Comparison of ENCODE assay signal across 9 mouse cellular contexts in genomic region chr17:56474311-56474830, GRCm38 (mm10). TPM values are rescaled to one million over a fixed set of nuclear protein-coding genes. Genes with fewer than 3 reads are reported as not detected.
DNase-seq lines count a peak whose midpoint lies in the region; ATAC-seq and TF ChIP-seq lines count a peak whose summit lies in the region.
"Had no signal": no experiment of that assay in that cellular context is flagged by ENCODE, and none has a peak within 500 bp of the region (broad histone marks: within the 10 kb centered on the region; RNA-seq: fewer than 3 reads in every experiment).

No protein-coding gene starts in this region.

- H3K4me2 ChIP-seq in embryonic facial prominence, embryonic 11.5 days (ENCODE audit: low read depth, low read length): peak overlapping the region; percentile 99
- peak overlapping the region; percentile 99 for H3K4me2 ChIP-seq in hindbrain, embryonic 13.5 days
- H3K4me2 ChIP-seq in midbrain, embryonic 15.5 days: peak overlapping the region; percentile 95

- intact Hi-C loops in left cerebral cortex, postnatal 36 days (cut with DNase I): loop anchor here (2.0 kb wide), 1 partner anchor 48 kb away; no protein-coding TSS in a partner anchor

- peak overlapping the region; percentile 94 for H3K9ac ChIP-seq in embryonic facial prominence, embryonic 11.5 days (replicated peaks; ENCODE audit: low read length)
- peak overlapping the region; percentile 99 for H3K9ac ChIP-seq in hindbrain, embryonic 13.5 days
- H3K9ac ChIP-seq in midbrain, embryonic 15.5 days: peak overlapping the region; percentile 93

- no peak for DNase-seq in layer of hippocampus, adult 2 months (ENCODE audit: low spot score in 2 of 2)
- DNase-seq in layer of hippocampus, postnatal 14 days (ENCODE audit: low spot score in 2 of 2): no peak
- no peak for DNase-seq in embryonic facial prominence, embryonic 11.5 days (ENCODE audit: low spot score)
- DNase-seq in left cerebral cortex, postnatal 36 days (ENCODE audit: low spot score in 2 of 2): no peak
- no peak for DNase-seq in adipocyte (ENCODE audit: low spot score)
- DNase-seq in retina, postnatal 1 day: no peak

- peak overlapping the region; percentile 87 for H3K4me3 ChIP-seq in layer of hippocampus, adult 2 months
- peak overlapping the region; percentile 83 for H3K4me3 ChIP-seq in embryonic facial prominence, embryonic 11.5 days (ENCODE audit: low read depth, low read length)
- H3K4me3 ChIP-seq in hindbrain, embryonic 13.5 days: peak overlapping the region; percentile 90
- H3K4me3 ChIP-seq in midbrain, embryonic 15.5 days: peak overlapping the region; percentile 76

- TF ChIP-seq CTCF in layer of hippocampus, adult 2 months (conservative IDR thresholded peaks at IDR 0.05): no peak

- ATAC-seq in embryonic facial prominence, embryonic 11.5 days (replicated peaks; ENCODE audit: insufficient number of reproducible peaks, low FRiP score, low TSS enrichment, low read depth): no peak
- ATAC-seq in hindbrain, embryonic 13.5 days (ENCODE audit: low FRiP score): 0 out of 2 replicates have a peak, but pooled peaks have one; percentile 0
- no peak; the same call in 1 of the 2 replicates for ATAC-seq in midbrain, embryonic 15.5 days (replicated peaks)

- no peaks in the 10 kb centered on the region for H3K36me3 ChIP-seq in embryonic facial prominence, embryonic 11.5 days (replicated peaks; ENCODE audit: control insufficient read depth, insufficient read depth, low read depth, low read length)
- H3K36me3 ChIP-seq in hindbrain, embryonic 13.5 days: no peaks in the 10 kb centered on the region
- no peaks in the 10 kb centered on the region for H3K36me3 ChIP-seq in midbrain, embryonic 15.5 days (replicated peaks)

- peaks cover 22% of the 10 kb centered on the region for H3K27me3 ChIP-seq in embryonic facial prominence, embryonic 11.5 days (ENCODE audit: control insufficient read depth, insufficient read depth, low read length)
- no peaks in the 10 kb centered on the region for H3K27me3 ChIP-seq in hindbrain, embryonic 13.5 days
- no peaks in the 10 kb centered on the region for H3K27me3 ChIP-seq in midbrain, embryonic 15.5 days (replicated peaks)

- 3% methylated on average over 32 of the region's 32 CpGs for WGBS in embryonic facial prominence, embryonic 11.5 days
- 3% methylated on average over 32 of the region's 32 CpGs for whole genome bisulfite sequencing in hindbrain, embryonic 13.5 days
- WGBS in midbrain, embryonic 15.5 days: under 1% methylated on average over 32 of the region's 32 CpGs

- H3K27ac ChIP-seq in layer of hippocampus, adult 2 months: peak overlapping the region; percentile 95
- H3K27ac ChIP-seq in embryonic facial prominence, embryonic 11.5 days (replicated peaks; ENCODE audit: low read depth, low read length): no peak overlapping the region
- peak overlapping the region; percentile 99 for H3K27ac ChIP-seq in hindbrain, embryonic 13.5 days
- H3K27ac ChIP-seq in midbrain, embryonic 15.5 days: peak overlapping the region; percentile 96
- H3K27ac ChIP-seq: macrophage had no signal

- H3K4me1 ChIP-seq in embryonic facial prominence, embryonic 11.5 days (ENCODE audit: control insufficient read depth, insufficient read depth, low read length): peaks cover 30% of the 10 kb centered on the region
- H3K4me1 ChIP-seq in hindbrain, embryonic 13.5 days (replicated peaks): peaks cover 57% of the 10 kb centered on the region
- peaks cover 54% of the 10 kb centered on the region for H3K4me1 ChIP-seq in midbrain, embryonic 15.5 days

- H3K9me3 ChIP-seq in embryonic facial prominence, embryonic 11.5 days (replicated peaks; ENCODE audit: control insufficient read depth, low read length): no peaks in the 10 kb centered on the region
- no peaks in the 10 kb centered on the region for H3K9me3 ChIP-seq in hindbrain, embryonic 13.5 days
- no peaks in the 10 kb centered on the region for H3K9me3 ChIP-seq in midbrain, embryonic 15.5 days

RNA-seq across cellular contexts. Expression of gene Ptprs, which starts 1.9 kb away (rescaled TPM):
- 100 to 1,000 TPM; 666 to 670 TPM for total RNA-seq in layer of hippocampus, adult 2 months (2021)
- total RNA-seq in layer of hippocampus, postnatal 14 days (2021): 100 to 1,000 TPM; 771 to 772 TPM
- 80.1 and 81.5 TPM in 2 replicates for polyA plus RNA-seq in embryonic facial prominence, embryonic 11.5 days (2014; fragmentation: Nextera tagmentation; extraction: Ambion mirVana)
- 273 TPM in 2 replicates for polyA plus RNA-seq in hindbrain, embryonic 13.5 days (2015; fragmentation: Nextera tagmentation; extraction: Ambion mirVana)
- 339 and 349 TPM in 2 replicates for polyA plus RNA-seq in midbrain, embryonic 15.5 days (2015; fragmentation: Nextera tagmentation; extraction: Ambion mirVana)
- 100 to 1,000 TPM; 576 to 675 TPM for total RNA-seq in left cerebral cortex, postnatal 36 days (2021)

RNA-seq across cellular contexts. Expression of gene Znrf4, which starts 37.9 kb away (rescaled TPM):
- total RNA-seq in layer of hippocampus, adult 2 months (2021): not detected
- not detected for total RNA-seq in layer of hippocampus, postnatal 14 days (2021)
- not detected in 2 replicates for polyA plus RNA-seq in embryonic facial prominence, embryonic 11.5 days (2014; fragmentation: Nextera tagmentation; extraction: Ambion mirVana)
- not detected in 2 replicates for polyA plus RNA-seq in hindbrain, embryonic 13.5 days (2015; fragmentation: Nextera tagmentation; extraction: Ambion mirVana)
- polyA plus RNA-seq in midbrain, embryonic 15.5 days (2015; fragmentation: Nextera tagmentation; extraction: Ambion mirVana): not detected in 2 replicates
- not detected for total RNA-seq in left cerebral cortex, postnatal 36 days (2021)
- polyA plus RNA-seq: macrophage had no signal
